Mouse (Mus musculus): Measurements from ENCODE around the gene 1810010D01Rik.

1810010D01Rik gene

GRCm38 (mm10) chr7:145208006-145208405 is at the start of gene 1810010D01Rik:
TSS of gene 1810010D01Rik (minus strand) at chr7:145208119.
- in situ Hi-C loops (cut with MboI, MseI), result no loop called here

DNA sequence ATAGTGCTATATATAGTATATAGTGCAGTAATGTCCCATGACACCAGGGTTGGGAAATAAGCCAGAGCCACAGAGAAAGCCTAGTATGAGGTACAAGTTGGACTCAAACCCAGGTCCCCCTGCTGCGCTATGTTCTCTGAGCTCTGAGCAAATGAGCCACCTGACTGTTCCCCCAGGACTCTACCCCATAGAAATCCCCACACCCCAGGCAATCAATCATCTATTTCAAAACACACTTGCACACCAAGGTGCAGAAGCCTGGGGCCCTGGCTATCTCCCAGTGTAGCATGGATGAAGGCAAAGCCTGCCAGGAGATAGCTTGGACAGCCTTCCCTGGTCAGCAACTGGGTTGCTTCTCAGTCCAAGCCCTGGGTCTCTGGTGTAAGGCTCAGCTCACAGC is 48.2 kb upstream of the 1810010D01Rik start:
- in situ Hi-C loops (cut with MboI, MseI), result loop anchor here (5.0 kb wide), 1 partner anchor 81 kb away; no protein-coding TSS in a partner anchor

- in situ Hi-C loops (cut with MboI, MseI), result no loop called here
These were observed 46.2 kb upstream of the 1810010D01Rik start for GRCm38 (mm10) chr7:145253986-145254630.

DNA sequence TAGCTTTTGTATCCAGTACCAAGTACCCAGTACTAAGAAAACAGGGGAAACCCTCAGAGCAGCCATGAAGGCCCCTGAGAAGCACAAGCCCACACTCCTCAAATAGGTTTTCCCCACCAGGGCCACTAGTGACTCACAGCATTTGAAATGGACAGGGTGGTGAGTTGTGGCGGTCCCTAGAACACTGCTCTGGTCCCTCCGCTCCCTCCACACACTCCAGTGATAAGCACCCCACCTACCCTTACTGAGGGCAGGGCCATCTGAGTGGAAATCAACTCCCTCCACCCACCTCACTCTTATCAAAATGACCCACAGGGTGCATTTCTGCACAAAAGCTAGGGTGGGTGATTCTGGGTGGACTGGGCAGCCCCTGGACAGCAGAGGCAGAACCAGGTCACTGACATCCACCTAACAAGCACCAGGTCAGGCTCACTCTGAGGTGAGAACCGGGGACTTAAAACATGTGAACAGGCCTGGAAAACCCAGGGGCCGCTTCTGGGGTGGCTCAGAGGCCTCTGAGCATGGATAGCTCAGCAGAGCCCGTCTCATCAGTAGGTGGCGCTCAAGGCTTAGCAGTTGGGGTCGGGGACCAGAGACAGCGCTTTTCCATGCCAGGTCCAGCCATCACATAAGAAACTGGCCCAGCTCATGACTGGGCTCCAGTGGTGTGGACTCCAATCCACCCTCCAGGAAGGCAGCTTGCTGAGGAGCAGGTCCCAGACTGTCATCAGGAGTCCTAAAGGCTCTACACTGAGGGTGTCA is 45.0 kb upstream of the 1810010D01Rik start:
- in situ Hi-C loops (cut with MboI, MseI), result no loop called here

- in situ Hi-C loops (cut with MboI, MseI), result no loop called here
These were observed 42.3 kb upstream of the 1810010D01Rik start for GRCm38 (mm10) chr7:145250225-145250624.

GRCm38 (mm10) chr7:145248911-145249310 is 41.0 kb upstream of the 1810010D01Rik start:
- in situ Hi-C loops (cut with MboI, MseI), result no loop called here

- in situ Hi-C loops (cut with MboI, MseI), result loop anchor here (5.0 kb wide), 1 partner anchor 306 kb away; the partner anchor contains the start of gene Ccnd1
These were observed 35.2 kb upstream of the 1810010D01Rik start for GRCm38 (mm10) chr7:145242851-145243712.

DNA sequence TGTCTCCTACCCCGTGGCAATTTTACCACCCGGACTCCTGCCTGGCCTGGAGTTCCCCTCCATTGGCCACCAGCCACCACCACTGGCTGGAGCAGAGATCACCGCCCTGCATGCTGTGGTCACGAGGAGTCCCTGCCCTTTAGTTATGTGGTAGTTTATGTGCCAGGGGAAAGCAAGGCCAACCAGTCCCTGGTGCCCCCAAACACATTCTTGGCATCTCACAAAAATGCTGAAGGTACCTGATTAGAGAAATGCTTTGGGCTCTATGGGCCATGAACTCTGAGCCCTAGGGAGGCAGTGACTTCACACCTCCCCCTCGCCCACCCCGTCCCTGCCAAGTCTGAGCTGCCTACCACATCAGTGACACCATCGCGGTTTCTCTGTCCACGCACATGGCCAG is 34.1 kb upstream of the 1810010D01Rik start:
- in situ Hi-C loops (cut with MboI, MseI), result loop anchor here (5.0 kb wide), 1 partner anchor 305 kb away; the partner anchor contains the start of gene Ccnd1

- in situ Hi-C loops (cut with MboI, MseI), result loop anchor here (5.0 kb wide), 1 partner anchor 304 kb away; the partner anchor contains the start of gene Ccnd1
These were observed 33.0 kb upstream of the 1810010D01Rik start for GRCm38 (mm10) chr7:145240929-145241328.

DNA sequence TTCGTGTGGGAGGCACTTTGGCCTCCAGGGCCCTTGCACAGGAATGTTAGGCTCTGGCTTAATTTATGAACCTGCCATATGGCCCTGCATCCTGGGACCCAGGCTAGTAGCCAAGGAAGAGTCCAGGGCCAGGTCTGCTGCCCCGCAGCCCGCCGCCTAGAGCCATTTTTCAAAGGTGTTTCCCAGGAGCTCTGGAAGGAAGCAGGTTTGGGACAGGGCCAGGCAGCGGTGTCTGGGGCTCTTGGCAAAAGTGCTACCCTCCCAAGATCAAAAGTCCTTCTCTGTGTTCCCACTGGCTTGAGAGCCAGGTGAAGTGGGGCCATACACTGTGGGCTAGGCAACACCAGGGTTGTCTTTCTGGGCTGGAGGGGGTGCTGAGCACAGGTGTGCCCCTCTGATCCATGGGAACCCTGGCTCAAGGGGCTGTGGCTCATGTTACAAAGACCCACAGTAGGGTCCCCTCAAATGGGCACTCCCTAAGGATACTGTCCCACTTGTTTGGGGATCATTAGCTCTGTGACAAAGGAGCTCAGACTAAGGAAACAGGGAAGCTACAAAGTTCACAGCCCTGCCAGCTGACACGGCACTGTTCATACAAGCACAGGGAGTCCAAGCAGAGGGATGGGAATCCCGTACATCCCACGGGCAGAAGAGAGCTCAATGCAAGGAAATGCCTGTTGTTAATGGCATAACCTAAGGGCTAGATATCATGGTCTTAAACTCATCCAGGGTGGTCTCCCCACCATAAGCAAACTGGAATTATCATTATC is 32.0 kb upstream of the 1810010D01Rik start:
- in situ Hi-C loops (cut with MboI, MseI), result loop anchor here (5.0 kb wide), 1 partner anchor 303 kb away; the partner anchor contains the start of gene Ccnd1

DNA sequence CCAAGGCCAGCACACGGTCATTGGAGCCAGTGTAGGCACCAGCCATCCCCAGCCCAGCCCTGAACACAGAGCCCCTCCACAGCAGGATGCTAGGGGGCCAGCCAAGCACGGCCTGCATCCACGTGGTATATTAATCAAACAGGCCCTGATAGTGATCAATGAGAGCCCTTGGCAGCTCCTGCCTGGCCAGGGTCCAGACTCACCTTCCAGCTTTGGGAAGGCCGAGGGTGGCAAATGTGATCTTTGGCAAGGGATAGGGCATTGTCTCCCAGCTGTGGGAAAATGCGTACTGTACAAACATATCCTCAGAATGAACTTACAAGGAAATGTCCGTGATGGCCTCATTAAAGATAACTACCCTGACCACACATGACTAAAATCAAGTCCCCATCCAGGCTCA is 31.2 kb upstream of the 1810010D01Rik start:
- in situ Hi-C loops (cut with MboI, MseI), result no loop called here

DNA sequence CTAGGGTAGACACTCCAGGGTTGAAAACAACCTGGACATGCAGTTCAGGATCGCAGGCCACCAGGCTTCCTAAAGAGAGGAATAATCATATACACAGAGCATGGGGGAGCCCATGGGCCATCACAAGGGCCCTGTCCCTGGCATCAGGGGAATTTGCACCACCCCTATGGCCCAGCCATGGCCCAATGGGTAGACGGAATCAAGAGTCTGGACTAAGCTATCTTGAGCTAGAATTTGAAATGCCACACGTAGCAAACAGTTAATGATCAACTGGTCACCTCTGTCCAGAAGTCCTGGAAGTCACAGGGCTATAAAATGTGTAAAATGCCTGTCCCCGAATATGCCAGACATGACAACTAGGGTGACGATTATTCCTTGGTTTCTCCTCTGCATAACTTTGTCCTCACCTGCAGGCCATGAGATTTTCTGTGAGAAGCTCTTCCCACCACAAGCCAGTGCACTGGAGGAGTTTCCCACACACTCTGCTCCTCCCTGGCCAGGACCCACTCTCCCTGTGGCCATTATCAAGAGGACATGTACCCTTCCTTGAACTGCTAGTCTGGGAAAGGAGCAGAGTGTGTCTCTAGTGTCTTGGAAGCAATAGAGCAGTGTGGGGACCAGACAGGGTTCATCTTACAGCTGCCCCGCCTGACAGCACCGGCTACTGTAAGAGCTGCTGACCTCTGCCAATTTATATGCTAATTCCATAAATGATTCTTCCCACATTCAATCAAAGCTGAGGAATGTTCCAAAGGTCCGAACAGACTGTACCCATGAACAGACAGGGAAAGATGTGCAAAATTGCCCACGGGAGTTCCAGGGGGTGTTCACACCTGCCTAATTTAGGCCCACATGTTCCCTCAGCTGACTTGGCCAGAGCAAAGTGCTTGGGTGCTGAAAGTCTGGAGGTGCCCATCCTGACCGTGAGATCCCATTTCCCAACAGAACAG is 27.2 kb upstream of the 1810010D01Rik start:
- in situ Hi-C loops (cut with MboI, MseI), result no loop called here

DNA sequence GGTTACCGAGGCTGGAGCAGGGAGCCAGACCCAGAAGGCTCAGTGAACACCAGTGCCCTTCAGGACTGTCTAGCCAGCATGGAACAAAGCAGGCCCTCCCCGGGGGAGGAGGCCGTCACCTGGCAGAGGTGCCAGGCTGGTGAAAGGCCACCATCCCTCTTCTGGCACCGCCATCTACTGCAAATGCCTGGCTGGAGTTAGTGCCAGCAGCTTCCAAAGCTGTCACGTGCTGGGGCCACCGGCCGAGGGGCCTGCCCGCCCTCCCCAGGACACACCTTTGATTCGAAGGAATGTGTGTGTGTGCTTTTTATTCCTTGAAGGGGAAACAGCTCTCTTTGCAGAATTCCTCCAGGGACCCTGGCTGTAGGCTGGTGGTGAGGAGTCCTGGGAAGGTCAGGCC is 23.7 kb upstream of the 1810010D01Rik start:
- in situ Hi-C loops (cut with MboI, MseI), result no loop called here

DNA sequence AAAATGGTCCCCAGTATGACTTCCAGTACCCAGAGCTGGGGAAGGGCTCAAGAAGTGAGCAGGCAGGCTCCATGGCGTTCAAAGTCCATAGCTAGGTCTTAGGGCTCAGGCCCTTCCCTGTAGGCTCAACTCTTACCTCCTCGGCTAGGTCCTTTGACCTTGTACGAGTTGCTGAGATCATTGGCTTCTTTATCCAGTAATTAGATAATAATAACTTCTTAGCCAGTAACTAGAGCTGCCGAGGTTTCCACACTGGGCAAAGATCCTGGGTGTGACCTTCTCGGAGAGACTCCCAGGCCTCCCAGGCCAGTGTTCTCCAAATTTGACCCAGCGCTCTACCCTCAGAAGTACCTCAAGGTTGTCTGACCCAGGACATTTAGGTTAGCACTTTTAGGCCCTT is 18.7 kb upstream of the 1810010D01Rik start:
- in situ Hi-C loops (cut with MboI, MseI), result no loop called here

- in situ Hi-C loops (cut with MboI, MseI), result no loop called here
These were observed 17.7 kb upstream of the 1810010D01Rik start for GRCm38 (mm10) chr7:145225626-145226025.

DNA sequence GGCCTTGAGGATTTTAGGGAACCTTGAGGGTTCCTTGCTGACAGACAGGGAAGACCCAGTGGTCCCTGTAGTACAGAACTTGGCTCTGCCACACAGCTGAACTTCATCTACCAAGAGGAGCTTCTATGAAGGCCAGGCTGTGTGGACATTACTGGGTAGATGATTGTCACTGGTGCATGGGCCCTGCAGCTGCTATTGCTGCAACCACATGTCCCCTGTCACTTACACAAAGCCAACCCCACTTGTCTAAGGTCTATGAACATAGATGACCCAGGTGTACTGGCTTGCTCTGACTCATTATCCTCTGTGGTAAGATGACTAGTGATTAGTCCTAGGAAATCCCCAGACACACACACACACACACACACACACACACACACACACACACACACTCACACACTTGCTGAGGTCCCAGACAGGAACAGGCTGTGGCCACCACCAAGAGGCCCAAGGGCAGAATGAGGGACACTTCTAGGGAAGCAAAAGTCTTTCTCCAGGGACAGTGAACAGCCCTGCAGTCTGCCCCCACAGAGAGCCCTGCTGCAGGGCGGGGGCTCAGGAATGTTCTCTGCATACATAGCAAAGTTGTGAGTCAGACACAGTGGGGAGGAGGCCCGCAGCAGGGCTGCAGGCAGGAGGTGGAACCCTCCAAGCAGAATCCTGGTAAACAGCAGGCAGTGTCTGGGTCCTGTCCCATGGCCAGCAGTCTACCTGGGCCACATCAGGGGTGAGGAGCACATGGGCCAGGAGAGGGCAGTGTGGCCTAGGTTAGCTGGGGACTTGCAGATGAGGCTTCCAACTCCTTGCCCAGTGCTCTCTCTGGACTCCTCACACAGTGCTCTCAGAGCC is 14.1 kb upstream of the 1810010D01Rik start:
- in situ Hi-C loops (cut with MboI, MseI), result no loop called here

- in situ Hi-C loops (cut with MboI, MseI), result no loop called here
These were observed 13.4 kb upstream of the 1810010D01Rik start for GRCm38 (mm10) chr7:145221346-145221745.

DNA sequence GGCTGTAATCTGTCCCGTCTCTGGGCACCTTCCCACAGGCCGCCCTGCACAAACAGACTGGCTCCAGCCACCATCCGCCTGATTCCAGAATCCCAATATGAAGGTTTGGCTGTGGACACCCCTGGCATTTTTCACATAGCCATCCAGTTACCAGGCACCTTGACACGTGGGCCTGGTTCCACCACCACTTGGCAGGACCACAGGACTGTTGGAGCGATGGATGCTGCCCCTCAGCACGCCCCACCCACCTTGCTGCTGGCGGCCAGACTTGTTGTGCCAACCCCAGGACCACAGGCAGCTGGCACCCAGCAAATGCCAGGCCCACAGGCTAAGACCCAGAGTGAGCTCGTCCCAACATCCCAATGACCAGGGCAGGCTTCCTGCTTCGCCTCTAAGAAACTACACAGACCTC is 11.5 kb upstream of the 1810010D01Rik start:
- in situ Hi-C loops (cut with MboI, MseI), result no loop called here

- in situ Hi-C loops (cut with MboI, MseI), result no loop called here
These were observed 8.7 kb upstream of the 1810010D01Rik start for GRCm38 (mm10) chr7:145216591-145216990.

Data from T-helper 2 cell (primary cell).